Mouse (Mus musculus): ENCODE data around the gene Pfkl. TPM values are rescaled to one million over a fixed set of nuclear protein-coding genes. Genes with fewer than 3 reads are reported as not detected.

Gene Pfkl
- polyA plus RNA-seq (2015; fragmentation: Nextera tagmentation; extraction: Ambion mirVana): 190 and 194 TPM in 2 replicates

DNA sequence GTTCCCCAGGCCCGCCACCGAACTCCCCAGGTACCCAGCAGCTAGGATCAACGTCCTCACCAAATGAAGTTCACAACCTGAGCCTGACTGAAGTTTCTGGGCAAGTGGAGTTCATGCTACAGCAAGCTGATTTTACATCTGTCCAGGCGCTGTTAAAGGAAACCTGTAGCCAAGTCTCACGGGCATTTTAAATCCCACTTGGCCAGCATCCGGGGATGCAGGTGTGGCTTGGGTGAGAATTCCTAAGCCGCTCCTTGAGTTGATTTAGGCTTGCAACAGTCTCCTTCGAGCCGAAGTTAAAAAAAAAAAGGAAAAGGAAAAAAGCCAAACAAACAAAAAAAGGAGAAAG is at the start of gene Pfkl:
Gene Pfkl (minus strand): TSS at position 139 of the 349 bp plus-strand sequence.
- H3K4me2 ChIP-seq (replicated peaks; ENCODE audit: low read depth, low read length): peak within 1 kb of the TSS; percentile 64
- no peaks in the 10 kb centered on the region for H3K9me3 ChIP-seq (ENCODE audit: low read length)
- H3K36me3 ChIP-seq (ENCODE audit: insufficient read depth, low read length): no peaks in the 10 kb centered on the region
- H3K4me1 ChIP-seq (ENCODE audit: insufficient read depth, low read length): peaks cover 37% of the 10 kb centered on the region
- peak within 1 kb of the TSS; percentile 81 for H3K9ac ChIP-seq (replicated peaks; ENCODE audit: low read length)
- under 1% methylated on average over 9 of the region's 9 CpGs for WGBS
- no peaks in the 10 kb centered on the region for H3K27me3 ChIP-seq (ENCODE audit: insufficient read depth, low read length)
- peak within 1 kb of the TSS; percentile 98 for H3K27ac ChIP-seq (ENCODE audit: low read length)
- no peak for ATAC-seq (ENCODE audit: low FRiP score, low TSS enrichment)
- H3K4me3 ChIP-seq (ENCODE audit: low read length): peak within 1 kb of the TSS; percentile 72

- no peak for ATAC-seq (ENCODE audit: low FRiP score, low TSS enrichment)
- no peak overlapping the region for H3K9ac ChIP-seq (replicated peaks; ENCODE audit: low read length)
- no peak overlapping the region for H3K4me3 ChIP-seq (ENCODE audit: low read length)
- no peaks in the 10 kb centered on the region for H3K36me3 ChIP-seq (ENCODE audit: insufficient read depth, low read length)
- 87% methylated on average over 8 of the region's 8 CpGs for whole genome bisulfite sequencing
- no peaks in the 10 kb centered on the region for H3K27me3 ChIP-seq (ENCODE audit: insufficient read depth, low read length)
- no peak overlapping the region for H3K27ac ChIP-seq (ENCODE audit: low read length)
- no peaks in the 10 kb centered on the region for H3K4me1 ChIP-seq (ENCODE audit: insufficient read depth, low read length)
- H3K9me3 ChIP-seq (ENCODE audit: low read length): no peaks in the 10 kb centered on the region
- no peak overlapping the region for H3K4me2 ChIP-seq (replicated peaks; ENCODE audit: low read depth, low read length)
Observed at GRCm38 (mm10) chr10:78057056-78057455, 47.2 kb upstream of the Pfkl start.

GRCm38 (mm10) chr10:78054633-78055565 is 45.0 kb upstream of the Pfkl start:
- no peak overlapping the region for H3K4me2 ChIP-seq (replicated peaks; ENCODE audit: low read depth, low read length)
- WGBS: 69% methylated on average over 19 of the region's 19 CpGs
- H3K27ac ChIP-seq (ENCODE audit: low read length): no peak overlapping the region
- no peak overlapping the region for H3K9ac ChIP-seq (replicated peaks; ENCODE audit: low read length)
- ATAC-seq (ENCODE audit: low FRiP score, low TSS enrichment): peak; percentile 54; the same call in 1 of the 2 replicates
- no peaks in the 10 kb centered on the region for H3K4me1 ChIP-seq (ENCODE audit: insufficient read depth, low read length)
- no peaks in the 10 kb centered on the region for H3K9me3 ChIP-seq (ENCODE audit: low read length)
- no peaks in the 10 kb centered on the region for H3K27me3 ChIP-seq (ENCODE audit: insufficient read depth, low read length)
- H3K36me3 ChIP-seq (ENCODE audit: insufficient read depth, low read length): no peaks in the 10 kb centered on the region
- no peak overlapping the region for H3K4me3 ChIP-seq (ENCODE audit: low read length)

DNA sequence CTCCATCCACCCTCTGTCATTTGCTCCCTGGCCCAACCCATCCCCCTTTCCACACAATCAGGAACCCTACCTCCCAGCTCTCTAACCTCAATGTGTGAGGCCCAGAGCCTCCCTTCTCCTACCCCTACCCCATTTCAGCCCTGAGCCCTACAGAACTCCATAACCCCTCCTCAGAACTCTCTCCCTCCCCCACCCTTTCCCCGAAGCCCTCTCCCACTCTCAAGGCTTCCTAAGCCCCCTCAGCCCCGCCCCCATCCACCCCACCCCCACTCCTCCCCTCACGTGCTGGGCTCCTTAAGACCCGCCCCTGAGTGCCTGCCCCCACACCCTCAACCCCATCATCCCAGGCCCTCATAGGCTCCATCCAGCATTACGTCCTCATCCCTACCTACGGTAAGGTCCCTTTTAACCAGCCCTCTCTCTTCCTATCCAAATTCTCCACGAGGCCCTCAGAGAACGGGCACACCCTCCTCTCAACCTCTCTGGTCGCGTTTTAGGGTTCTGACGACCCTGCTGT is 39.7 kb upstream of the Pfkl start:
- no peak for ATAC-seq (ENCODE audit: low FRiP score, low TSS enrichment)
- no peak overlapping the region for H3K27ac ChIP-seq (ENCODE audit: low read length)
- no peak overlapping the region for H3K4me2 ChIP-seq (replicated peaks; ENCODE audit: low read depth, low read length)
- H3K9ac ChIP-seq (replicated peaks; ENCODE audit: low read length): no peak overlapping the region
- no peaks in the 10 kb centered on the region for H3K27me3 ChIP-seq (ENCODE audit: insufficient read depth, low read length)
- H3K9me3 ChIP-seq (ENCODE audit: low read length): no peaks in the 10 kb centered on the region
- H3K4me1 ChIP-seq (ENCODE audit: insufficient read depth, low read length): no peaks in the 10 kb centered on the region
- no peaks in the 10 kb centered on the region for H3K36me3 ChIP-seq (ENCODE audit: insufficient read depth, low read length)
- H3K4me3 ChIP-seq (ENCODE audit: low read length): no peak overlapping the region
- 56% methylated on average over 11 of the region's 11 CpGs for WGBS

DNA sequence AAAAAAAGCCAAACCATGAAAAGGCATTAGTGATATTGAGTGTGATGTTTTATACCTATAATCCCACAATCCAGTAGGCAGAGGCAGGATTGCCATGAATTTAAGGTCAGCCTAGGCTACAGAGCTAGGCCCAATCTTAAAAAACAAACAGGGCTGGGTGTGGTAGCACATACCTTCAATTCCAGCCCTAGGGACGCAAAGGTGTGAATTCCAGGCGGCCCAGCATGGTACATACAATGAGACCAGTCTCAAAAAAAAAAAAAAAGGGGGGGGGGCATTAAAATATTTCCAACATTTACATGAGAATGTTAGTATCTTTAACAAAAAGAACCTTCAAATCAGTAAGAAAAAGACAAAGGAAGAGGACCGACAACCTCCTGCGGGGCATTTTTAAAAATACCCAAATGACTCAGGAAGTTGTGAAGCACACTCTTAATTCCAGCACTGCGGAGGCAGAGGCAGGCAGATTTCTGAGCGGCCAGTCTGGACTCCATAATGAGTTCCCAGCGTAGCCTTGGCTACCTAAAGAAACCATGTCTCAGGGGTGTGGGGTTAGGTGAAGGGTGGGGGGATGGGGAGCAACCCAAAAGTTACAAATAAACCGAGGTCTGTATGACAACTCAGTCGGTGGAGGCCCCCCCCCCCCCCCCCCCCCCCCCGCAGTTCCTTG is 38.3 kb upstream of the Pfkl start:
- no peak overlapping the region for H3K4me2 ChIP-seq (replicated peaks; ENCODE audit: low read depth, low read length)
- H3K27me3 ChIP-seq (ENCODE audit: insufficient read depth, low read length): no peaks in the 10 kb centered on the region
- no peak for ATAC-seq (ENCODE audit: low FRiP score, low TSS enrichment)
- H3K36me3 ChIP-seq (ENCODE audit: insufficient read depth, low read length): no peaks in the 10 kb centered on the region
- H3K4me3 ChIP-seq (ENCODE audit: low read length): no peak overlapping the region
- H3K4me1 ChIP-seq (ENCODE audit: insufficient read depth, low read length): peaks cover 6% of the 10 kb centered on the region
- no peak overlapping the region for H3K27ac ChIP-seq (ENCODE audit: low read length)
- no peaks in the 10 kb centered on the region for H3K9me3 ChIP-seq (ENCODE audit: low read length)
- H3K9ac ChIP-seq (replicated peaks; ENCODE audit: low read length): no peak overlapping the region
- 84% methylated on average over 9 of the region's 10 CpGs for WGBS

DNA sequence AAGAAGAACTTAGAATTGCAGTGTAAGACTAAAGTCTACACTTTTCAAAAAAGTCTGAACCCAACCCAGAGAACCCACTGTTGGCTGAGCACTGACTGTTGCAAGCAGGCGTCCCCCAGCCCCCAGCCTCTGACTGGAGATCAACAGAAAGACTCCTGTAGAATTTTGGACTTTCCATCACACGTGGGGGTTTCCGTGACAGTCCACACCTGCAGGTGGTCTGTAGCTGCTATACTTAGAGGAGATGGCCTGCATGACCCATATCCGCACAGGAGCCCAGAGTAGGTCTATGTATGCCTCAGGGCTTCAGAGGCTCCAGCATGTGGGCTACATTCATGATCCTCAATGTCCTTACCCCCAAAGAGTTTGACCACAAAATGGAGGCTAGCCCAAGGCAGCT is 36.5 kb upstream of the Pfkl start:
- Histone ChIP-seq H3K9ac (replicated peaks; ENCODE audit: low read length) (no peak overlapping the region), H3K4me1 (ENCODE audit: insufficient read depth, low read length) (peaks cover 8% of the 10 kb centered on the region), H3K4me3 (ENCODE audit: low read length) (no peak overlapping the region), H3K9me3 (ENCODE audit: low read length) (no peaks in the 10 kb centered on the region), H3K36me3 (ENCODE audit: insufficient read depth, low read length) (no peaks in the 10 kb centered on the region), H3K27me3 (ENCODE audit: insufficient read depth, low read length) (no peaks in the 10 kb centered on the region), H3K27ac (ENCODE audit: low read length) (no peak overlapping the region), H3K4me2 (replicated peaks; ENCODE audit: low read depth, low read length) (no peak overlapping the region)
- no peak for ATAC-seq (ENCODE audit: low FRiP score, low TSS enrichment)
- WGBS: 81% methylated on average over 4 of the region's 4 CpGs

DNA sequence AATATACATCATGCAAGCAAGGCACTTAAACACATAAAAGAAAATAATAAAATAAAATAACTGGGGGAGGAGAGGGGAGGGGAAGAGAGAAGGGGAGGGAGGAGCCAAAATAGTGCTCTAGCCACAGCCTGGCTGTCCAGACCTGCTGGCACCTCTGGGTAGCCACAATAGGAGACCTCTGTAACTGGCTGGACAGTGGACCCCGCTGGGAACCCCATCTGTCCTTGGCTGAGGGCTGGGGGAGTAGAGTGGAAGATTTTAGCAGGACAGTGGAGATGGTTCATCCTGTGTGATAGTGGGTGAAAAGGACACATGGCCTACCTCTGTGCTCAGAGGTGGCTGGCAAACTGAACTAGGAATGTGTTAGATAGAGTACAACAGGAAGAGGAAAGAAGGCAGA is 34.6 kb upstream of the Pfkl start:
- H3K4me3 ChIP-seq (ENCODE audit: low read length): no peak overlapping the region
- H3K4me2 ChIP-seq (replicated peaks; ENCODE audit: low read depth, low read length): no peak overlapping the region
- no peaks in the 10 kb centered on the region for H3K9me3 ChIP-seq (ENCODE audit: low read length)
- no peak for ATAC-seq (ENCODE audit: low FRiP score, low TSS enrichment)
- 74% methylated on average over 1 of the region's 1 CpGs for WGBS
- no peaks in the 10 kb centered on the region for H3K27me3 ChIP-seq (ENCODE audit: insufficient read depth, low read length)
- peaks cover 8% of the 10 kb centered on the region for H3K4me1 ChIP-seq (ENCODE audit: insufficient read depth, low read length)
- no peak overlapping the region for H3K9ac ChIP-seq (replicated peaks; ENCODE audit: low read length)
- H3K27ac ChIP-seq (ENCODE audit: low read length): no peak overlapping the region
- H3K36me3 ChIP-seq (ENCODE audit: insufficient read depth, low read length): no peaks in the 10 kb centered on the region

- ATAC-seq (ENCODE audit: low FRiP score, low TSS enrichment): peak; percentile 44; the same call in 1 of the 2 replicates
- Histone ChIP-seq H3K4me1 (ENCODE audit: insufficient read depth, low read length) (peaks cover 8% of the 10 kb centered on the region), H3K9ac (replicated peaks; ENCODE audit: low read length) (peak within 1 kb of the TSS; percentile 61), H3K9me3 (ENCODE audit: low read length) (no peaks in the 10 kb centered on the region), H3K4me3 (ENCODE audit: low read length) (peak within 1 kb of the TSS; percentile 30), H3K4me2 (replicated peaks; ENCODE audit: low read depth, low read length) (peak within 1 kb of the TSS; percentile 57), H3K27ac (ENCODE audit: low read length) (no peak within 1 kb of the TSS), H3K36me3 (ENCODE audit: insufficient read depth, low read length) (no peaks in the 10 kb centered on the region), H3K27me3 (ENCODE audit: insufficient read depth, low read length) (no peaks in the 10 kb centered on the region)
- 3% methylated on average over 27 of the region's 27 CpGs for WGBS
Observed at GRCm38 (mm10) chr10:78043406-78043836, 33.5 kb upstream of the Pfkl start, which contains the start of gene Aire. Gene Aire (minus strand): TSS chr10:78043610.

- Histone ChIP-seq H3K9me3 (ENCODE audit: low read length) (no peaks in the 10 kb centered on the region), H3K4me3 (ENCODE audit: low read length) (peak overlapping the region; percentile 30), H3K36me3 (ENCODE audit: insufficient read depth, low read length) (no peaks in the 10 kb centered on the region), H3K27ac (ENCODE audit: low read length) (no peak overlapping the region), H3K27me3 (ENCODE audit: insufficient read depth, low read length) (no peaks in the 10 kb centered on the region), H3K4me2 (replicated peaks; ENCODE audit: low read depth, low read length) (peak overlapping the region; percentile 57), H3K9ac (replicated peaks; ENCODE audit: low read length) (no peak overlapping the region; the same call in 1 of the 2 replicates), H3K4me1 (ENCODE audit: insufficient read depth, low read length) (peaks cover 8% of the 10 kb centered on the region)
- ATAC-seq (ENCODE audit: low FRiP score, low TSS enrichment): 0 out of 2 replicates have a peak, but pooled peaks have one; percentile 32
- WGBS: 58% methylated on average over 14 of the region's 14 CpGs
Observed at GRCm38 (mm10) chr10:78042697-78043405, 33.0 kb upstream of the Pfkl start.

All from kidney, embryonic 16.5 days (tissue).